Mouse (Mus musculus): ENCODE results near the gene Carm1. TPM values are rescaled to one million over a fixed set of nuclear protein-coding genes. Genes with fewer than 3 reads are reported as not detected.

Gene Carm1
- total RNA-seq, 1 experiment from 2014 or later = 21.0 TPM

DNA sequence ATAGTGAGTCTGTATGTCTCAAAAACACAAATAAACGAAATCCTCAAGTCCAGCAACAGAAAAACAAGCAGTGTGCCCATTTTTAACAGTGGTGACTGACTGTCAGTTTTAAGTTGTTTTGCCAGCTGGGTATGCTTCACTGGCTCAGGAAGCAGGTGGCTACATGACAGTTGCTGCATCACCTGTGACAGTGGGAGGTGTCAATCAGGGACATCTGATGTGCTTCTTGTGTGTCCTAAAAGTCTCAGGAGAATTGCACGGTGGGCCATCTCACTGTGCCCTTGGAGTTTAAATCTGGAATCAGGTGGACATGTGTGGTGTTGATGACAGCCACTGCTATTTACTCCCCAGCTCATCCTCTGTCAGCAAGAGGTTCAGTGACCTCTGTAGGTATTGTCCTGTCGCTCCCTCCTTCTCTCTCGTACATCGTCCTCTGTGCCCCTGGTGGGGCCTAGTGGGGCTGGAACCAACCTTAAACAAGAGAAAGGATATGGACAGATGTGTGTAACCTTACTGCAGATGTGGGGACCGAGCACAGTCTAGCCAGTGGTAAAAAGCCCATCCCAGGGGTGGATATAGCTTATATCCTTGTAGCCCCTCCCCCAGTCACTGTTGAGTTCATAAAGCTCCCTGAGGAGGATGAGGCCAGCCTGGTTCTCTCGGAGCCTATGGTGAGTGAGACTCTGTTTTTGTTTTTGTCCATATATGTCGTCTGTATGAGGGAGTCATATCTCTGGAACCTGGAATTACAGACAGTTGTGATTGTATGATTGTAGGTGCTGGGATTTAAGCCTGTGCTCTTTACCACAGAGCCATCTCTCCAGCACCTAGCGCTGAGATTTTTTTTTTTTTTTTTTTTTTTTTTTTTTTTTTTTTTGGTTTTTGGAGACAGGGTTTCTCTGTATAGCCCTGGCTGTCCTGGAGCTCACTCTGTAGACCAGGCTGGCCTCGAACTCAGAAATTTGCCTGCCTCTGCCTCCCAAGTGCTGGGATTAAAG lies 78.9 kb downstream of the Carm1 start:
- no peak for ATAC-seq (replicated peaks in 1 of 2; ENCODE audit: insufficient read depth in 1 of 2, low FRiP score in 2 of 2, low TSS enrichment in 1 of 2, low read depth in 1 of 2, poor library complexity in 2 of 2, severe bottlenecking in 2 of 2)

DNA sequence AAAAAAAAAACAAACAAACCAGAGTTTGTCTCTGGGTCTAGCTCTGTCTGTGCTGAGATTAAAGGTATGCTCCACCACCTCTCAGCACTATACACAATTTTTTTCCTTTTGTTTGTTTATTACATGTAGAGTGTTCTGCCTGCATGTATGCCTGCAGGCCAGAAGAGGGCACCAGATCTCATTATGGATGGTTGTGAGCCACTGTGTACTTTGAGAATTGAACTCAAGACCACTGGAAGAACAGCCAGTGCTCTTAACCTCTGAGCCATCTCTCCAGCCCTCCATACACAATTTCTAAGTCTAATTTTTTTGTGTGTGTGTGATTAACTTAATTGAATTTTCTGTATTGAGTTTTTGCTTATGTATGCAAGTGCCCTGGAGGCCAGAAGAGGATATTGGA lies 79.9 kb downstream of the Carm1 start:
- ATAC-seq (replicated peaks in 1 of 2; ENCODE audit: insufficient read depth in 1 of 2, low FRiP score in 2 of 2, low TSS enrichment in 1 of 2, low read depth in 1 of 2, poor library complexity in 2 of 2, severe bottlenecking in 2 of 2) = no peak

DNA sequence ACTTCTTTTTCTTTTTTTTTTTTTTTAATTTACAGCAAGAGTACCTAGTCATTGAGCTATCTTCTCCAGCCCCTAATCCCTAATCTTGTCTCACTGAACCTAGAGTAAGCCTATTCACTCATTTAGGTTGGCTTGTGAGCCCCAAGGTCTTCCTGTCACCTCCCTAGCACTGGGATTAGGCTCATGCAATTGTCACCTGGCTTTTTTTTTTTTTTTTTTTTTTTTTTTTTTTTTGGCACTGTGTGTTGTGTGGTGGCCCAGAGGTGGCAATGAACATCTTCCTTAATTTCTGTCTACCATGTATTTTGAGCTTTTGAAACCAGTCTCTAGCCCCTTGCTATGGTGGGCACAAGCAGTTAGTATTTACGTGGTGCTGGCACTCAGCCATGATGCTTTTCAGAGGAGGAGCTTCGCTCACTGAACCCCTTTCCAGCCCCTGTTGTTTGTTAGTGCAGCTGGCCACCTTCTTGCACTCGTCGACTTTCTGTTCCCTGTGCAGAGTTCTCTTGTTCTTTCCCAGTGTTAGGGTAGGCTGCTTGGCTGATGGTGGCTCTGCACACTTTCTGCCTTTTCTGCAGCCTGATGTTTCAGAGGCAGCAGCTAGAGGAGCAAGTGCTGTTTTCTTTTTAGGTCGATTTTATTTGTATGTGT lies 80.6 kb downstream of the Carm1 start:
- no peak for ATAC-seq (replicated peaks in 1 of 2; ENCODE audit: insufficient read depth in 1 of 2, low FRiP score in 2 of 2, low TSS enrichment in 1 of 2, low read depth in 1 of 2, poor library complexity in 2 of 2, severe bottlenecking in 2 of 2)

DNA sequence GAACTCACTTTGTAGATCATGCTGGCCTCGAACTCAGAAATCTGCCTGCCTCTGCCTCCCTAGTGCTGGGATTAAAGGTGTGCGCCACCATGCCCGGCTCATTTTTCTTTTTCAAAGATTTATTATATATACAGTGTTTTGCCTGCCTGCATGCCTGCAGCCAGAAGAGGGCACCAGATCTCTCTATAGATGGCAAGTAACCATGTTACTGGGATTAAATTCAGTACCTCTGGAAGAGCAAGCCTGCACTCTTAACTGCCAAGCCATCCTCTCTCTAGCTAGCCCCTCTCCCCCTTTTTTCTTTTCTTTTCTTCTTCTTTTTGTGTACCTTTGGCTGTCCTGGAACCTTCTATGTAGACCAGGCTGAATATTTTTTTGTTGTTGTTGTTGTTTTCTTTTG lies 84.0 kb downstream of the Carm1 start:
- ATAC-seq (replicated peaks in 1 of 2; ENCODE audit: insufficient read depth in 1 of 2, low FRiP score in 2 of 2, low TSS enrichment in 1 of 2, low read depth in 1 of 2, poor library complexity in 2 of 2, severe bottlenecking in 2 of 2) = peak in 1 of 2 experiments; percentile 49; a peak in 3 of 4 replicates

DNA sequence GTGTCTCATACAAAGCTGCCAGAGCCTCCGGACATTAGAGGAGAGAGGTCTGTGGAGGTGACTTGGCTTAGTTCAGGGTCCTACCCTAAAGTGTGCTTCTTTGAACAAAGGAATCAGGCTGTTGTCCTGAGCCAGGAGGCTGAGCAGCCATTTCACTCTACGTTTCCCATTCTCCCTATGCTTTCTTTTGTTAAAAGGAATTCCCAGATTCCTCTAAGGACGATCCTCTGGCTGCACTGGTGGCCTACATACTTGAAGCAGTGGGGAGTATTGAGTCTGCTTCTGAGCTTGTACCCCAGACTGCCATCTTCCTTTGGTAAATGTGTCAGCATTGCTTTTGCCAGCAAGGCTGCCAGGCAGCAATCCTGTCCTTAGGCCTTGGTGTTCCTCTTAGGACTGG lies 86.4 kb downstream of the Carm1 start:
- no peak for ATAC-seq (replicated peaks in 1 of 2; ENCODE audit: insufficient read depth in 1 of 2, low FRiP score in 2 of 2, low TSS enrichment in 1 of 2, low read depth in 1 of 2, poor library complexity in 2 of 2, severe bottlenecking in 2 of 2)

DNA sequence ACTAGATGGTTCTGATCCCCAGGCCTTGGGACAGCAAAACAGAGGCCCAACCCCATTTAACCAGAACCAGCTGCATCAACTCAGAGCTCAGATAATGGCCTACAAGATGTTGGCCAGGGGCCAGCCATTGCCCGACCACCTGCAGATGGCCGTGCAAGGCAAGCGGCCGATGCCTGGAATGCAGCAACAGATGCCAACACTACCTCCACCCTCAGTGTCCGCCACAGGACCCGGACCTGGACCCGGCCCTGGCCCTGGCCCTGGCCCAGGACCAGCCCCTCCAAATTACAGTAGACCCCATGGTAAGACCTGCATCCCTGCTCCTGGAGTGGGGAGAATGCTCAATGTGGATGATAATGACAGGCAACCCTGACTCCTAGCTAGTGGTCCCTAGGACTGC lies 88.9 kb downstream of the Carm1 start:
- ATAC-seq (replicated peaks in 1 of 2; ENCODE audit: insufficient read depth in 1 of 2, low FRiP score in 2 of 2, low TSS enrichment in 1 of 2, low read depth in 1 of 2, poor library complexity in 2 of 2, severe bottlenecking in 2 of 2) = no peak

DNA sequence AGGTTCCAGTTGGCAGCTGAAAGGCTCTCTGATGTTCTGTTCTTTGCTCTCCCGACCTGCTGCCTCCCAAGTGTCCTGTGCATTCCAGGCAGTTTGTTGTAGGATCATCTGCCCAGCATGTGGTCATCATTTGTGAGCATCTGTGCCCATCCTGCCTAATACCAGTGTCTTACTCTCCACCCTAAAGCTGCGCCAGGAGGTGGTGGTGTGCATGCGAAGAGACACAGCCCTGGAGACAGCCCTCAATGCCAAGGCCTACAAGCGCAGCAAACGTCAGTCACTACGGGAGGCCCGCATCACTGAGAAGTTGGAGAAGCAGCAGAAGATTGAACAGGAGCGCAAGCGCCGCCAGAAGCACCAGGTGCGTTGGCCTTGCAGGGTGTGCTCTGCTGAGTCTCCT lies 92.3 kb downstream of the Carm1 start:
- no peak for ATAC-seq (replicated peaks in 1 of 2; ENCODE audit: insufficient read depth in 1 of 2, low FRiP score in 2 of 2, low TSS enrichment in 1 of 2, low read depth in 1 of 2, poor library complexity in 2 of 2, severe bottlenecking in 2 of 2)

Other genes starting within 250 kb of the Carm1 start
- 0.56 TPM in 1 of 2 replicates, not detected in the other for gene Ap1m2, start 234.6 kb upstream of the Carm1 start, total RNA-seq (2017)
- 65.7 and 97.9 TPM in 2 replicates for gene Slc44a2, start 226.2 kb upstream of the Carm1 start, total RNA-seq (2017)
- 98.6 and 163 TPM in 2 replicates for gene Ilf3, start 179.0 kb upstream of the Carm1 start, total RNA-seq (2017)
- 19.3 and 23.4 TPM in 2 replicates for gene Qtrt1, start 135.1 kb upstream of the Carm1 start, total RNA-seq (2017)
- 80.9 and 87.0 TPM in 2 replicates for gene Dnm2, start 122.0 kb upstream of the Carm1 start, total RNA-seq (2017)
- 9.7 and 18.0 TPM in 2 replicates for gene Tmed1, start 36.6 kb upstream of the Carm1 start, total RNA-seq (2017)
- 11.5 and 19.4 TPM in 2 replicates for gene AB124611, start 20.7 kb upstream of the Carm1 start, total RNA-seq (2017)
- 35.6 and 52.2 TPM in 2 replicates for gene Timm29, start 45.8 kb downstream of the Carm1 start, total RNA-seq (2017)
- 12.3 and 12.4 TPM in 2 replicates for gene Yipf2, start 45.9 kb downstream of the Carm1 start, total RNA-seq (2017)
- gene Smarca4, start 69.3 kb downstream of the Carm1 start, total RNA-seq (2017) = 70.1 and 86.5 TPM in 2 replicates
- gene Ldlr, start 176.6 kb downstream of the Carm1 start, total RNA-seq (2017) = 22.2 and 22.4 TPM in 2 replicates
- gene Spc24, start 213.4 kb downstream of the Carm1 start, total RNA-seq (2017) = 79.7 and 117 TPM in 2 replicates